8 mouse cellular contexts compared by ENCODE assay signal in the genomic region with DNA sequence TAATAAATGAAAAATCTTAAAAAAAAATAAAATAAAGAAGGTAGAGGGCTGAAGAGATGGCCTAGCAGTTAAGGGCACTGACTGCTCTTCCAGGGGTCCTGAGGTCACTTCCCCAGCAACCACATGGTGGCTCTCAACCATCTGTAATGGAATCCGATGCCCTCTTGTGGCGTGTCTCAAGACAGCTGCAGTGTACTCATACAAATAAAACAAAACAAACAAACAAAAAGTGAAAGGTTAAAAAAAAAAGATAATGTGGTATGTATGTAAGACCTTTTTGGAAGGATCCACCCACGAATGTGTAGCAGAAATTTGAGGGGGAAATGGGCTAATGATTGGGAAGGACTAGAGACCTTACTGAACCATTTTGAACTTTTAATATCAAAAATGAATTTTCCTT. TPM values are rescaled to one million over a fixed set of nuclear protein-coding genes. Genes with fewer than 3 reads are reported as not detected.
DNase-seq lines count a peak whose midpoint lies in the region; ATAC-seq lines count a peak whose summit lies in the region.

No protein-coding gene starts in this region.

- no peaks in the 10 kb centered on the region for H3K27me3 ChIP-seq in forebrain, embryonic 13.5 days

- DNase-seq in MN1 (ENCODE audit: low spot score): peak; percentile 12
- DNase-seq in c-Kit-positive CD71-negative TER-119-negative erythroid progenitor cells, embryonic 14.5 days (ENCODE audit: low read depth): peak; percentile 35
- peak; percentile 62 for DNase-seq in heart, postnatal 4 days
- DNase-seq in layer of hippocampus, adult 9-10 months (ENCODE audit: low spot score): peak; percentile 26
- peak; percentile 76 for DNase-seq in lung, postnatal 10 days
- peak; percentile 75 for DNase-seq in retina, embryonic 14.5 days (ENCODE audit: low spot score)
- DNase-seq in thymus, postnatal 36 days: peak; percentile 49 to 60

- H3K36me3 ChIP-seq in forebrain, embryonic 13.5 days (ENCODE audit: poor library complexity, severe bottlenecking): no peaks in the 10 kb centered on the region

- WGBS in forebrain, embryonic 13.5 days: 6% methylated on average over 3 of the region's 3 CpGs

- H3K4me2 ChIP-seq in forebrain, embryonic 13.5 days: peak overlapping the region; percentile 70

- peak overlapping the region; percentile 46 for H3K4me3 ChIP-seq in forebrain, embryonic 13.5 days

- peak overlapping the region; percentile 58; the same call in 1 of the 2 replicates for H3K9ac ChIP-seq in forebrain, embryonic 13.5 days

- ATAC-seq in forebrain, embryonic 13.5 days: peak; percentile 65

- no peak overlapping the region for H3K27ac ChIP-seq in forebrain, embryonic 13.5 days

- peaks cover 4% of the 10 kb centered on the region; the same call in 1 of the 2 replicates for H3K4me1 ChIP-seq in forebrain, embryonic 13.5 days

- no peaks in the 10 kb centered on the region for H3K9me3 ChIP-seq in forebrain, embryonic 13.5 days (replicated peaks)

RNA-seq across cellular contexts. Expression of a gene that starts 0.5 kb away (rescaled TPM):
- 0.14 TPM in 1 of 2 replicates, not detected in the other for polyA plus RNA-seq in forebrain, embryonic 13.5 days (2015; fragmentation: Nextera tagmentation; extraction: Ambion mirVana)
- 1 to 10 TPM; 2.6 to 3.4 TPM for total RNA-seq in heart, postnatal 4 days (2021)

RNA-seq across cellular contexts. Expression of a gene that starts 47.3 kb away (rescaled TPM):
- polyA plus RNA-seq in forebrain, embryonic 13.5 days (2015; fragmentation: Nextera tagmentation; extraction: Ambion mirVana): 10.0 TPM in 2 replicates
- 10 to 100 TPM; 19.2 to 20.3 TPM for total RNA-seq in heart, postnatal 4 days (2021)

RNA-seq across cellular contexts. Expression of a gene that starts 57.7 kb away (rescaled TPM):
- polyA plus RNA-seq in forebrain, embryonic 13.5 days (2015; fragmentation: Nextera tagmentation; extraction: Ambion mirVana): 0.37 and 0.43 TPM in 2 replicates
- total RNA-seq in heart, postnatal 4 days (2021): under 1 TPM; 0.07 to 0.19 TPM

Comparison
In these comparisons a context has a peak if more than half of its experiments do, and no peak if none do; other contexts are left out.
1. DNase-seq: peak in every context shown above with its lines; median percentile 76 in lung, postnatal 10 days; 75 in retina, embryonic 14.5 days; 62 in heart, postnatal 4 days; 54 in thymus, postnatal 36 days; 35 in c-Kit-positive CD71-negative TER-119-negative erythroid progenitor cells, embryonic 14.5 days; 26 in layer of hippocampus, adult 9-10 months; 12 in MN1.